Mouse (Mus musculus): ENCODE results near the gene Chd1l. TPM values are rescaled to one million over a fixed set of nuclear protein-coding genes. Genes with fewer than 3 reads are reported as not detected.
A peak's percentile ranks its signal among the peaks of the same experiment; 100 is the strongest.

Chd1l gene
- polyA plus RNA-seq, 1 experiment = 16.6 TPM

- TF ChIP-seq POLR2A (IDR thresholded peaks at IDR 0.05; ENCODE audit: borderline replicate concordance, control insufficient read depth, low read depth, low read length) (no peak), CTCF (IDR thresholded peaks at IDR 0.05; ENCODE audit: control insufficient read depth, insufficient read depth, low read length) (no peak)
- no peak overlapping the region for H3K4me3 ChIP-seq (replicated peaks; ENCODE audit: control insufficient read depth, low read depth, low read length)
- H3K27ac ChIP-seq (ENCODE audit: control insufficient read depth, insufficient read depth, low read depth, low read length, poor library complexity) = no peak overlapping the region
- H3K4me1 ChIP-seq (ENCODE audit: control insufficient read depth, insufficient read depth, low read length) = no peaks in the 10 kb centered on the region
- 76% methylated on average over 3 of the region's 3 CpGs for WGBS
These were observed 39.0 kb upstream of the Chd1l start for GRCm38 (mm10) chr3:97649022-97649421.

GRCm38 (mm10) chr3:97648518-97648917 is 38.5 kb upstream of the Chd1l start:
- no peak overlapping the region for H3K4me3 ChIP-seq (replicated peaks; ENCODE audit: control insufficient read depth, low read depth, low read length)
- no peaks in the 10 kb centered on the region for H3K4me1 ChIP-seq (ENCODE audit: control insufficient read depth, insufficient read depth, low read length)
- WGBS = 64% methylated on average over 1 of the region's 1 CpGs
- no peak overlapping the region for H3K27ac ChIP-seq (ENCODE audit: control insufficient read depth, insufficient read depth, low read depth, low read length, poor library complexity)
- TF ChIP-seq POLR2A (IDR thresholded peaks at IDR 0.05; ENCODE audit: borderline replicate concordance, control insufficient read depth, low read depth, low read length) = no peak
- TF ChIP-seq CTCF (IDR thresholded peaks at IDR 0.05; ENCODE audit: control insufficient read depth, insufficient read depth, low read length) = no peak

- Histone ChIP-seq H3K4me3 (replicated peaks; ENCODE audit: control insufficient read depth, low read depth, low read length) (no peak overlapping the region), H3K27ac (ENCODE audit: control insufficient read depth, insufficient read depth, low read depth, low read length, poor library complexity) (no peak overlapping the region), H3K4me1 (ENCODE audit: control insufficient read depth, insufficient read depth, low read length) (no peaks in the 10 kb centered on the region)
- TF ChIP-seq CTCF (IDR thresholded peaks at IDR 0.05; ENCODE audit: control insufficient read depth, insufficient read depth, low read length) = no peak
- no peak for TF ChIP-seq POLR2A (IDR thresholded peaks at IDR 0.05; ENCODE audit: borderline replicate concordance, control insufficient read depth, low read depth, low read length)
- WGBS = 81% methylated on average over 9 of the region's 9 CpGs
These were observed 32.0 kb upstream of the Chd1l start for GRCm38 (mm10) chr3:97642001-97642400.

- Histone ChIP-seq H3K27ac (ENCODE audit: control insufficient read depth, insufficient read depth, low read depth, low read length, poor library complexity) (no peak overlapping the region), H3K4me3 (replicated peaks; ENCODE audit: control insufficient read depth, low read depth, low read length) (no peak overlapping the region), H3K4me1 (ENCODE audit: control insufficient read depth, insufficient read depth, low read length) (no peaks in the 10 kb centered on the region)
- 82% methylated on average over 4 of the region's 4 CpGs for WGBS
- TF ChIP-seq CTCF (IDR thresholded peaks at IDR 0.05; ENCODE audit: control insufficient read depth, insufficient read depth, low read length) = no peak
- no peak for TF ChIP-seq POLR2A (IDR thresholded peaks at IDR 0.05; ENCODE audit: borderline replicate concordance, control insufficient read depth, low read depth, low read length)
These were observed 31.4 kb upstream of the Chd1l start for GRCm38 (mm10) chr3:97641396-97641795.

GRCm38 (mm10) chr3:97634288-97634761 is 24.3 kb upstream of the Chd1l start:
- 29% methylated on average over 3 of the region's 3 CpGs for WGBS
- TF ChIP-seq POLR2A (IDR thresholded peaks at IDR 0.05; ENCODE audit: borderline replicate concordance, control insufficient read depth, low read depth, low read length) (no peak), CTCF (IDR thresholded peaks at IDR 0.05; ENCODE audit: control insufficient read depth, insufficient read depth, low read length) (no peak)
- Histone ChIP-seq H3K4me1 (ENCODE audit: control insufficient read depth, insufficient read depth, low read length) (peaks cover 5% of the 10 kb centered on the region; the same call in 1 of the 2 replicates), H3K4me3 (replicated peaks; ENCODE audit: control insufficient read depth, low read depth, low read length) (no peak overlapping the region), H3K27ac (ENCODE audit: control insufficient read depth, insufficient read depth, low read depth, low read length, poor library complexity) (no peak overlapping the region)

GRCm38 (mm10) chr3:97633456-97633855 is 23.5 kb upstream of the Chd1l start:
- no peak overlapping the region for H3K27ac ChIP-seq (ENCODE audit: control insufficient read depth, insufficient read depth, low read depth, low read length, poor library complexity)
- peaks cover 5% of the 10 kb centered on the region; the same call in 1 of the 2 replicates for H3K4me1 ChIP-seq (ENCODE audit: control insufficient read depth, insufficient read depth, low read length)
- H3K4me3 ChIP-seq (replicated peaks; ENCODE audit: control insufficient read depth, low read depth, low read length) = no peak overlapping the region
- TF ChIP-seq POLR2A (IDR thresholded peaks at IDR 0.05; ENCODE audit: borderline replicate concordance, control insufficient read depth, low read depth, low read length) = no peak
- 81% methylated on average over 4 of the region's 4 CpGs for WGBS

DNA sequence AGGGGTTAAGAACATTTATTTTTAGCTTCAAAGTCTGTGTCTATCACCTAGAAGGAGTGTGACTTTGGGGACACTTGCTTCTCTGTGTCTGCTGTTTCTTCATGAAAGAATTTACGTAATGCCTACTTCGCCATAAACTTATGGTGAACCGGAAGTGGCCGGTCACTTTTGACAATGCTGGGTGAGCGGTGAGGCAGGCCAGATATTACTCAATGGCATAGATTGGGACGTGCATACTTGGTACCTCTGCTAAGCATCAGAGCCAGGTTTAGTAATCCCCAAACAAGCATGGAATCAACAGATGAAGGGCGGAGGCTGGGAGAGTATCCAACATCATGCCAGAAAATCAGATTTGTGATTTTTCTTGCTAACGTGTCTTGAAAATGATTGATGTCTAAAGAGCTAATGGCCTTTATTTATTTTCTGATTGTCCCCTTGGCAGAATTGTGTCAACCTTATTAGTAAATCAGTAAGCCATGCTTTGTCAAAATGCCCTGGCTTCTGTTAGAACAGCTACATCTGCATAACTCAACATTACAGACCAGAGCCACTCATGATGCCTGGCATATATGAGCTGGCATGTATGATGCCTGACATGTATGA is 21.4 kb upstream of the Chd1l start:
- TF ChIP-seq CTCF (IDR thresholded peaks at IDR 0.05; ENCODE audit: control insufficient read depth, insufficient read depth, low read length) = no peak
- no peak for TF ChIP-seq POLR2A (IDR thresholded peaks at IDR 0.05; ENCODE audit: borderline replicate concordance, control insufficient read depth, low read depth, low read length)
- no peak overlapping the region for H3K4me3 ChIP-seq (replicated peaks; ENCODE audit: control insufficient read depth, low read depth, low read length)
- H3K27ac ChIP-seq (ENCODE audit: control insufficient read depth, insufficient read depth, low read depth, low read length, poor library complexity) = no peak overlapping the region
- 45% methylated on average over 8 of the region's 8 CpGs for WGBS
- peaks cover 5% of the 10 kb centered on the region; the same call in 1 of the 2 replicates for H3K4me1 ChIP-seq (ENCODE audit: control insufficient read depth, insufficient read depth, low read length)

DNA sequence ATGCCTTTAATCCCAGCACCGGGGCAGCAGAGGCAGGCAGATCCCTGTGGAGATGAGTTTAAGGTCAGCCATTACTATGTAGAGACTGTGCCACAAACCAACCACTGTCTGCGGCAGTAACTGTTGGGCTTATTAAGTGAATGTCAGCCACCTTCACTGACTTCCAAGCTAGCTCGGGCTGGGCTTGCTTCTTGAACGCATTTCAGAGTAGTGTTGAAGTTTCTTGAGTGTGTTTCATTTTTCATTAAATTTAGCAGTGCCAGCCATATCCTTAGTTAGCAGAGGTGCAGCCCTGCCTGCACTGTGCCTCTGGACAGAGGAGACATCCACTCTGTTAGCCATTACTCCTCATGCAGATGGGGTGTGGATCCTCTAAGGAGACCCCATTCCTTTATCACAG is 20.7 kb upstream of the Chd1l start:
- TF ChIP-seq CTCF (IDR thresholded peaks at IDR 0.05; ENCODE audit: control insufficient read depth, insufficient read depth, low read length) (no peak), POLR2A (IDR thresholded peaks at IDR 0.05; ENCODE audit: borderline replicate concordance, control insufficient read depth, low read depth, low read length) (no peak)
- Histone ChIP-seq H3K4me3 (replicated peaks; ENCODE audit: control insufficient read depth, low read depth, low read length) (no peak overlapping the region), H3K27ac (ENCODE audit: control insufficient read depth, insufficient read depth, low read depth, low read length, poor library complexity) (peak overlapping the region; percentile 6; the same call in 1 of the 2 replicates), H3K4me1 (ENCODE audit: control insufficient read depth, insufficient read depth, low read length) (peaks cover 5% of the 10 kb centered on the region; the same call in 1 of the 2 replicates)
- WGBS = 88% methylated on average over 4 of the region's 4 CpGs

DNA sequence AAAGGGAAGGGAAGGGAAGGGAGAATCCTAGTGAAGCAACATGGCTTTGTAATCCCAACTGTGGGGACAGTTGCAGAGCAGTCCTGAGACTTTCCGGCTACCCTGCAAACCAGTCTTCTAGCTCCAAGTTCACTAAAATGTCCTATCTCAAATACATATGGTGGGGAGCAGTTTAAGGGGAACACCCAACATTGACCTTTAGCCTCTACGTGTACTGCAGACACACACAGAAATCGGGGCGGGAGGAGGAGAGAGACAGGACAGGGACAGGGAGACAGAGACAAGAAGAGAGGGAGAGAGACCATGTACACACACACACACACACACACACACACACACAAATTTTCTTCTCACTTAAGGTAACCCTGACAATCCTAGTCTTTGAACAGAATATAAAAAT is 19.9 kb upstream of the Chd1l start:
- TF ChIP-seq CTCF (IDR thresholded peaks at IDR 0.05; ENCODE audit: control insufficient read depth, insufficient read depth, low read length) (no peak), POLR2A (IDR thresholded peaks at IDR 0.05; ENCODE audit: borderline replicate concordance, control insufficient read depth, low read depth, low read length) (no peak)
- Histone ChIP-seq H3K4me3 (replicated peaks; ENCODE audit: control insufficient read depth, low read depth, low read length) (no peak overlapping the region), H3K27ac (ENCODE audit: control insufficient read depth, insufficient read depth, low read depth, low read length, poor library complexity) (no peak overlapping the region), H3K4me1 (ENCODE audit: control insufficient read depth, insufficient read depth, low read length) (peaks cover 5% of the 10 kb centered on the region; the same call in 1 of the 2 replicates)
- WGBS = 72% methylated on average over 4 of the region's 4 CpGs
